Mouse (Mus musculus): ENCODE results near the gene D630003M21Rik.
A peak's percentile ranks its signal among the peaks of the same experiment; 100 is the strongest.

- TF ChIP-seq ZC3H11A (IDR thresholded peaks at IDR 0.05; ENCODE audit: borderline replicate concordance, low read depth, low read length) (peak; percentile 82), HCFC1 (IDR thresholded peaks at IDR 0.05; ENCODE audit: borderline replicate concordance, insufficient read depth, low read length) (no peak), ZNF384 (IDR thresholded peaks at IDR 0.05; ENCODE audit: low read depth, low read length) (no peak), CHD2 (IDR thresholded peaks at IDR 0.05; ENCODE audit: low read depth, low read length) (no peak)
Measured at GRCm38 (mm10) chr2:158204114-158204513, 24.9 kb downstream of the D630003M21Rik start.
